Mouse (Mus musculus) ES-Bruce4 (cell line): ENCODE results near the gene Asb10. TPM values are rescaled to one million over a fixed set of nuclear protein-coding genes. Genes with fewer than 3 reads are reported as not detected.

Experiments used
- H3K27ac ChIP-seq: 2 replicates; pipeline ENCODE4 v1.5.1; 2012; ENCODE audit warnings: low read length, inconsistent platforms; ENCODE audit not compliant: insufficient read depth
- H3K27me3 ChIP-seq: 2 replicates; pipeline ENCODE4 v1.6.1; 2012; ENCODE audit warnings: mild to moderate bottlenecking, low read length, inconsistent platforms; ENCODE audit not compliant: control insufficient read depth, poor library complexity, insufficient read depth, severe bottlenecking
- H3K36me3 ChIP-seq: 2 replicates; pipeline ENCODE4 v1.6.1; 2012; ENCODE audit warnings: inconsistent platforms, mild to moderate bottlenecking, low read length, moderate library complexity; ENCODE audit not compliant: control insufficient read depth, poor library complexity, insufficient read depth, severe bottlenecking
- H3K4me1 ChIP-seq: one replicate; pipeline ENCODE4 v1.8.1; 2011; ENCODE audit warnings: low read length; ENCODE audit not compliant: control insufficient read depth, insufficient read depth
- H3K4me3 ChIP-seq: 2 replicates; pipeline ENCODE4 v1.5.1; 2011; ENCODE audit warnings: low read depth, mild to moderate bottlenecking, low read length
- H3K9ac ChIP-seq: 2 replicates; pipeline ENCODE4 v1.6.1; 2012; ENCODE audit warnings: low read depth, mild to moderate bottlenecking, inconsistent platforms; ENCODE audit not compliant: poor library complexity, severe bottlenecking
- H3K9me3 ChIP-seq: replicated peaks from 2 replicates; pipeline ENCODE4 v1.6.1; 2012; ENCODE audit warnings: mild to moderate bottlenecking, low read length, inconsistent platforms; ENCODE audit not compliant: control insufficient read depth, poor library complexity, insufficient read depth, severe bottlenecking
- CTCF ChIP-seq: IDR thresholded peaks from one replicate; pipeline ENCODE4 v1.8.1; 2011; ENCODE audit warnings: low read depth, low read length
- EP300 ChIP-seq: IDR thresholded peaks from 2 replicates; pipeline ENCODE4 v1.6.1; 2011; ENCODE audit warnings: low read depth, low read length; ENCODE audit not compliant: insufficient read depth
- POLR2A ChIP-seq: IDR thresholded peaks from one replicate; pipeline ENCODE4 v1.8.1; 2011; ENCODE audit warnings: low read length; ENCODE audit not compliant: insufficient read depth
- polyA plus RNA-seq: library from polyadenylated mRNA; stranded (reverse); fragments of >200 nt; gene quantifications from 2 replicates; pipeline ENCODE4 v1.2.4, GENCODE M21; 2011; ENCODE audit warnings: low read depth; ENCODE audit not compliant: missing spikeins, insufficient read depth, insufficient read length

Gene Asb10
- polyA plus RNA-seq, 1 experiment = not detected

DNA sequence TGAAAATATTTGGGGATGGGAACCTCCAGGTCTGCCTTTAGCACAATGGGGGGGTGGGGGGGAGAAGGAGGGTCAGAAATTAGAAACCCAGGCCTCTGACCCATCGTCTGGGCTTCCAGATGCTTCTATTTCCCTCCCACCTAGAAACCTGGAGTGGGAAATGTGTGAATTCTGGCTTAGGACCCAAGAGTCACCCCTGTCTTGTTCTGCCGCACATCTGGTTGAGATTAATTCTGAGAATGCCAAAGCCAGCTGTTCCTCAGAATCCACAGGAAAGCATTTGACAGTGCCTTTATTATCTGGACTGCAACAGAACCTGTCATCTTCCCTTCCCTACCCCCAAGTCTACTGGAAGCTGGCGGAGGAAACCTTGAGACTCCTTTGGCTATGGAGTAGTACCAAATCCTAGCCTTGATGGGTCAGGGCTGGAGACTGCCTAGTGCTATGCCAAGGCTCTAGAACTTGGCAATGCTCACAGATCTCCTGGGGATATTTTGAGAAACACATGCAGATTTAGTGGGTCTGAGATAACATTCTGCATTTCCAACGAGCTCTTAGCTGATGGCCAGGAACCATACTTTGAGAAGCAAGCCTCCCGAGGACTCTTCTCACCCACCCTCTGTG, 13.0 kb upstream of the Asb10 start:
- Histone ChIP-seq H3K9me3 (no peaks in the 10 kb centered on the region), H3K4me3 (no peak overlapping the region), H3K36me3 (no peaks in the 10 kb centered on the region), H3K9ac (no peak overlapping the region), H3K4me1 (peaks cover 4% of the 10 kb centered on the region), H3K27ac (no peak overlapping the region), H3K27me3 (no peaks in the 10 kb centered on the region)
- TF ChIP-seq POLR2A = no peak
- TF ChIP-seq EP300 = no peak
- TF ChIP-seq CTCF = no peak

GRCm38 (mm10) chr5:24551317-24551688, 10.5 kb upstream of the Asb10 start:
- no peaks in the 10 kb centered on the region for H3K9me3 ChIP-seq
- no peak overlapping the region for H3K27ac ChIP-seq
- peak overlapping the region; percentile 32; the same call in 1 of the 2 replicates for H3K4me3 ChIP-seq
- TF ChIP-seq POLR2A = no peak
- H3K9ac ChIP-seq = peak overlapping the region; percentile 30; the same call in 1 of the 2 replicates
- no peaks in the 10 kb centered on the region for H3K27me3 ChIP-seq
- H3K4me1 ChIP-seq = peaks cover 4% of the 10 kb centered on the region
- no peaks in the 10 kb centered on the region for H3K36me3 ChIP-seq

DNA sequence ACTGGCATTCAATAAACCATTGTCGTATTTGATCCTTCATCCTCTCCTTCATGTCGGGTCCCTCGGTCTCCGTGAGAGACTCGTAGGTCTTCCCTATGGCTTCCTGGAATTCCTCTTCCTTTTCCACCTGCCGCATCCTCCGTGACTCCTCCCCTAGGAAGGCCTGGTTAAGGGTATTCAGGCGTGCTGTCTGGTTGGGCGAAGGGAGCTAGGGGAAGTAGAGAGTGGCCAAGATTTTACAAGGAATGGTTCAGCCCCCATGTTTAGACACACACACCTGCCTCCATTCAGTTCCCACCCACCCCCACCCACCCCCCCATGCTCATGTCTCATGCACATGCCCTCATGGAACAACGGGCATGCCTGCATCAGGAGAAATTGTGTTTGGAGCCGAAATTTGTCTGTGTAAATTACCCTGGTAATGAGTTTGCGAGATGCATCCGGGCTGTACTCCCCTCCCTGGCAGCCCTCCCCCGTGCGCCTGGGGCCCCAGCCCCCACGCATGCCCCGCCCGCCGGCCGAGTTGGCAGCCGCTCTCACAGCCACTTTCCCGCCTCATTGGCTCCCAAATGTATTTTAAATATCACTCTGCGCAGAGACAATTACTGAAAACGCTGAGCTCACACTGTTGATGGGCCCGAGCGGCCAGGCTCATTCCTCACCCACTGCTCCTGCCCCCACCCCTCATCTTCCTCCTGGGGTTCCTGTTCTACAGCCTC, 10.0 kb upstream of the Asb10 start:
- Histone ChIP-seq H3K4me3 (peak overlapping the region; percentile 32; the same call in 1 of the 2 replicates), H3K27ac (no peak overlapping the region), H3K4me1 (peaks cover 4% of the 10 kb centered on the region), H3K36me3 (no peaks in the 10 kb centered on the region), H3K9me3 (no peaks in the 10 kb centered on the region), H3K9ac (peak overlapping the region; percentile 30; the same call in 1 of the 2 replicates), H3K27me3 (no peaks in the 10 kb centered on the region)
- TF ChIP-seq CTCF (no peak), EP300 (no peak), POLR2A (no peak)

- no peak overlapping the region for H3K9ac ChIP-seq
- no peak overlapping the region for H3K27ac ChIP-seq
- no peaks in the 10 kb centered on the region for H3K9me3 ChIP-seq
- TF ChIP-seq POLR2A (no peak), EP300 (no peak), CTCF (no peak)
- no peaks in the 10 kb centered on the region for H3K4me1 ChIP-seq
- no peaks in the 10 kb centered on the region for H3K27me3 ChIP-seq
- no peak overlapping the region for H3K4me3 ChIP-seq
- no peaks in the 10 kb centered on the region for H3K36me3 ChIP-seq
Measured at GRCm38 (mm10) chr5:24542643-24543042, 1.9 kb upstream of the Asb10 start.

DNA sequence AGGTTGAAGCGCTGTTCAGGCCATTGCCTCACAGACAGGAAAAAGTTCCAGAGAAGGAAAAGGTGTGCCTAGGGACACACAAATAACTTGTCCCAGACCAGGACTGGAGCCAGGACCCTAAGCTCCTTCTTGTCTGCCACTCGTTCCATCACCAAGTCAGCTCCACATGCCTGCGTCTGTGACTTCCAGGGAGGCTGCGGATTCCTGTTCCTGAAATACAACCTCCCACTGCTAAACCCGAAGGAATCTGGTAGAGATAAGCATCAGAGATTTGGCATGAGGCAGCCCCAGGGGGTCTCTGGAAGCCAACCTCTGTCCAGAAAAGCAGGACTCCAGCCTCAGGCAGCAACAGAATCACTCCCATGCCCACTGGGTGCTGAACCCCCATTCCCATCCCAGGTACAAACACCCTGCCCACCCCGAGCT, 379 bp upstream of the Asb10 start:
- no peaks in the 10 kb centered on the region for H3K27me3 ChIP-seq
- no peak overlapping the region for H3K4me3 ChIP-seq
- no peak overlapping the region for H3K9ac ChIP-seq
- no peaks in the 10 kb centered on the region for H3K9me3 ChIP-seq
- H3K27ac ChIP-seq = no peak overlapping the region
- no peak for TF ChIP-seq CTCF
- no peak for TF ChIP-seq EP300
- TF ChIP-seq POLR2A = no peak
- no peaks in the 10 kb centered on the region for H3K36me3 ChIP-seq
- no peaks in the 10 kb centered on the region for H3K4me1 ChIP-seq

DNA sequence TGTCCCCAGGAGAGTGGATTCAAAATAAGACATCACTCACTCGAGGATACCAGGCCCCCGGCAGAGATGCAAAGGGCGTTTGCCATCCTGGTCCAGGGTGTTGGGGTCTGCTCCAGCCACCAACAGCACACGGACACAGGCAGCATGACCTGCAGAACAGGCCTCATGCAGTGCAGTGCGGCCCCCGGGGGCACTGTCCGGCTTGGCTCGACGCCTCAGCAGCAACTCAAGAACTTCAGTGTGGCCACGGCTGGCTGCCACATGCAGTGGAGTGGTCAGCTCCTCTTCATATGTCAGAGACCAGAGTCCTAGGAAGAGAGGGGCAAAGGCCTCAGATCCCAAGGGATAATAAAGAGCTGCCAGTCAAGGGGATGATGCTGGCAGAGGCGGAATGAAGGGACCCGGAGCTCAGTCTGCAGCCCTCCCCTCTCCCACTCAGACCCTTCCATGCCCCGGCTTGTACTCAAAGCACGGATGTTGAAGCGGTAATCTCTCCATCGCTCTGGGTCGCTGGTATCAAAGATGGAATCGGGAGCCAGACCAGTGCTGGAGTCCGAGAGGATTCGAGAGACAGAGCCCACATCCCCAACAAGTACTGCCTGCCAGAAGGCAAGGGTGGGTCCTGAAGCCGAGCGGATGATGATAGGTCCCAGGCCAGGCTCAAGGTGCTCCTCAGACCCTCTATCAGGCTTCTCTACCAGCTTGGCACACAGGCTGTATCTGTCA, 1.0 kb downstream of the Asb10 start:
- no peak overlapping the region for H3K9ac ChIP-seq
- H3K4me3 ChIP-seq = no peak overlapping the region
- no peaks in the 10 kb centered on the region for H3K4me1 ChIP-seq
- H3K27me3 ChIP-seq = no peaks in the 10 kb centered on the region
- no peak for TF ChIP-seq POLR2A
- no peak for TF ChIP-seq CTCF
- no peak for TF ChIP-seq EP300
- H3K36me3 ChIP-seq = no peaks in the 10 kb centered on the region
- no peaks in the 10 kb centered on the region for H3K9me3 ChIP-seq
- no peak overlapping the region for H3K27ac ChIP-seq
